Mouse (Mus musculus) G1E (cell line): Measurements from ENCODE around the gene Mrps27. TPM values are rescaled to one million over a fixed set of nuclear protein-coding genes. Genes with fewer than 3 reads are reported as not detected.

Experiments
- ATAC-seq: 2 replicates; pipeline ENCODE4 v1.8.0; 2016; ENCODE audit warnings: mild to moderate bottlenecking; ENCODE audit not compliant: insufficient number of reproducible peaks, poor library complexity, low FRiP score, severe bottlenecking; ENCODE audit errors: extremely low read depth
- DNase-seq: peaks from one replicate; pipeline ENCODE4 v3.0.0; 2012; ENCODE audit warnings: low spot score
- H3K27me3 ChIP-seq: 2 replicates; pipeline ENCODE4 v1.6.1; 2012; ENCODE audit warnings: mild to moderate bottlenecking, low read length, inconsistent platforms; ENCODE audit not compliant: insufficient read depth
- H3K36me3 ChIP-seq: replicated peaks from 2 replicates; pipeline ENCODE3; 2012; ENCODE audit warnings: mild to moderate bottlenecking, inconsistent platforms
- H3K4me1 ChIP-seq: 2 replicates; pipeline ENCODE4 v1.6.1; 2012; ENCODE audit warnings: low read depth, low read length, inconsistent platforms, mixed read lengths; ENCODE audit not compliant: insufficient read depth
- H3K4me3 ChIP-seq: 2 replicates; pipeline ENCODE4 v1.5.1; 2012; ENCODE audit warnings: low read depth, mild to moderate bottlenecking, inconsistent platforms, low read length, moderate library complexity, mixed read lengths
- H3K9me3 ChIP-seq: replicated peaks from 2 replicates; pipeline ENCODE4 v1.6.1; 2012; ENCODE audit warnings: inconsistent platforms
- CTCF ChIP-seq: IDR thresholded peaks from 2 replicates; pipeline ENCODE4 v1.5.1; 2012; ENCODE audit warnings: low read depth, low read length, inconsistent platforms, mixed read lengths
- GATA1 ChIP-seq: IDR thresholded peaks from 2 replicates; pipeline ENCODE4 v1.6.1; 2012; ENCODE audit warnings: borderline replicate concordance, low read length, inconsistent platforms, mixed read lengths
- GATA2 ChIP-seq: IDR thresholded peaks from 2 replicates; pipeline ENCODE4 v1.6.1; 2012; ENCODE audit warnings: low read depth, low read length, inconsistent platforms, borderline replicate concordance
- POLR2AphosphoS5 ChIP-seq: IDR thresholded peaks from 2 replicates; pipeline ENCODE4 v1.6.1; 2012; ENCODE audit warnings: low read depth, low read length, inconsistent platforms; ENCODE audit not compliant: insufficient replicate concordance
- TAL1 ChIP-seq: conservative IDR thresholded peaks from 2 replicates; pipeline ENCODE4 v1.6.1; 2012; ENCODE audit warnings: low read depth, low read length, inconsistent platforms, mixed read lengths
- polyA plus RNA-seq: library from polyadenylated mRNA; stranded (reverse); fragments of >175 nt; gene quantifications from 2 replicates; pipeline ENCODE4 v1.2.3, GENCODE M21; 2012
- total RNA-seq, 2 experiments: library from RNA; stranded (forward) in 1 of 2; stranded (reverse) in 1 of 2; fragments of 200-1000 nt in 1 of 2; fragments of >200 nt in 1 of 2; fragmentation: Nextera tagmentation in 1 of 2; gene quantifications; 2 replicates each; pipeline ENCODE4 v1.2.3; 2014 to 2017

Mrps27 gene
- total RNA-seq (2014; fragmentation: Nextera tagmentation) (17.2 and 18.4 TPM in 2 replicates), total RNA-seq (2017) (20.9 and 26.1 TPM in 2 replicates), polyA plus RNA-seq (11.4 and 14.5 TPM in 2 replicates)

GRCm38 (mm10) chr13:99344599-99345575 is at the start of gene Mrps27, which contains the start of gene Ptcd2:
Mrps27 (plus strand) TSS chr13:99344786.
Ptcd2 (minus strand) TSS chr13:99344705.
- Histone ChIP-seq H3K27me3 (no peaks in the 10 kb centered on the region), H3K36me3 (peaks cover 65% of the 10 kb centered on the region), H3K9me3 (no peaks in the 10 kb centered on the region), H3K4me3 (peak within 1 kb of the TSS; percentile 95), H3K4me1 (peaks cover 30% of the 10 kb centered on the region)
- DNase-seq (peak; percentile 80), ATAC-seq (peak; percentile 93)
- TF ChIP-seq GATA1 (no peak), CTCF (no peak), POLR2AphosphoS5 (no peak), TAL1 (no peak), GATA2 (no peak)

- Histone ChIP-seq H3K27me3 (peaks cover 23% of the 10 kb centered on the region), H3K4me1 (no peaks in the 10 kb centered on the region), H3K4me3 (no peak overlapping the region), H3K9me3 (no peaks in the 10 kb centered on the region), H3K36me3 (no peaks in the 10 kb centered on the region)
- no peak for DNase-seq
- TF ChIP-seq GATA2: no peak
- no peak for TF ChIP-seq TAL1
- TF ChIP-seq POLR2AphosphoS5: no peak
- TF ChIP-seq CTCF: no peak
- TF ChIP-seq GATA1: no peak
- no peak for ATAC-seq
Observed at GRCm38 (mm10) chr13:99299921-99300320, 44.7 kb upstream of the Mrps27 start.

GRCm38 (mm10) chr13:99303846-99304245 is 40.7 kb upstream of the Mrps27 start:
- Histone ChIP-seq H3K27me3 (peaks cover 33% of the 10 kb centered on the region), H3K36me3 (no peaks in the 10 kb centered on the region), H3K4me1 (no peaks in the 10 kb centered on the region), H3K9me3 (no peaks in the 10 kb centered on the region), H3K4me3 (no peak overlapping the region)
- ATAC-seq (no peak), DNase-seq (no peak)
- no peak for TF ChIP-seq CTCF
- no peak for TF ChIP-seq GATA1
- no peak for TF ChIP-seq POLR2AphosphoS5
- no peak for TF ChIP-seq GATA2
- TF ChIP-seq TAL1: no peak

- H3K4me1 ChIP-seq: no peaks in the 10 kb centered on the region
- no peak overlapping the region for H3K4me3 ChIP-seq
- no peak for DNase-seq
- TF ChIP-seq GATA1 (no peak), CTCF (no peak), POLR2AphosphoS5 (no peak), GATA2 (no peak), TAL1 (no peak)
- H3K9me3 ChIP-seq: no peaks in the 10 kb centered on the region
- H3K36me3 ChIP-seq: no peaks in the 10 kb centered on the region
- no peak for ATAC-seq
- peaks cover 33% of the 10 kb centered on the region for H3K27me3 ChIP-seq
Observed at GRCm38 (mm10) chr13:99304365-99304764, 40.2 kb upstream of the Mrps27 start.

GRCm38 (mm10) chr13:99305186-99305585 is 39.4 kb upstream of the Mrps27 start:
- Histone ChIP-seq H3K4me1 (no peaks in the 10 kb centered on the region), H3K27me3 (peaks cover 33% of the 10 kb centered on the region), H3K9me3 (no peaks in the 10 kb centered on the region), H3K4me3 (no peak overlapping the region), H3K36me3 (no peaks in the 10 kb centered on the region)
- DNase-seq (no peak), ATAC-seq (no peak)
- TF ChIP-seq GATA1: no peak
- TF ChIP-seq POLR2AphosphoS5: no peak
- no peak for TF ChIP-seq CTCF
- no peak for TF ChIP-seq TAL1

GRCm38 (mm10) chr13:99306164-99306563 is 38.4 kb upstream of the Mrps27 start:
- no peaks in the 10 kb centered on the region for H3K9me3 ChIP-seq
- peaks cover 33% of the 10 kb centered on the region for H3K27me3 ChIP-seq
- TF ChIP-seq CTCF: no peak
- no peak for TF ChIP-seq GATA1
- no peak for TF ChIP-seq TAL1
- no peak for TF ChIP-seq POLR2AphosphoS5
- TF ChIP-seq GATA2: no peak
- no peaks in the 10 kb centered on the region for H3K36me3 ChIP-seq
- DNase-seq (no peak), ATAC-seq (no peak)
- no peaks in the 10 kb centered on the region for H3K4me1 ChIP-seq
- no peak overlapping the region for H3K4me3 ChIP-seq
